In genomic region chr5:28463656-28464055, GRCm38 (mm10) we compare ENCODE assay signal across 9 mouse cellular contexts. TPM values are rescaled to one million over a fixed set of nuclear protein-coding genes. Genes with fewer than 3 reads are reported as not detected.
DNase-seq lines count a peak whose midpoint lies in the region; ATAC-seq lines count a peak whose summit lies in the region.
"Had no signal": no experiment of that assay in that cellular context is flagged by ENCODE, and none has a peak within 500 bp of the region (broad histone marks: within the 10 kb centered on the region; RNA-seq: fewer than 3 reads in every experiment).

No protein-coding gene starts in this region.

- peaks cover 5% of the 10 kb centered on the region for H3K4me1 ChIP-seq in heart, embryonic 16.5 days (ENCODE audit: control insufficient read depth, insufficient read depth, low read length)
- H3K4me1 ChIP-seq in hindbrain, embryonic 15.5 days (replicated peaks) = peaks cover 62% of the 10 kb centered on the region
- peaks cover 61% of the 10 kb centered on the region for H3K4me1 ChIP-seq in limb, embryonic 12.5 days (replicated peaks)
- peaks cover 28% of the 10 kb centered on the region for H3K4me1 ChIP-seq in neural tube, embryonic 14.5 days (ENCODE audit: control insufficient read depth, insufficient read depth, low read length)

- no peak overlapping the region for H3K9ac ChIP-seq in heart, embryonic 16.5 days (ENCODE audit: low read length)
- no peak overlapping the region for H3K9ac ChIP-seq in hindbrain, embryonic 15.5 days
- H3K9ac ChIP-seq in limb, embryonic 12.5 days (replicated peaks) = no peak overlapping the region
- H3K9ac ChIP-seq in neural tube, embryonic 14.5 days (replicated peaks; ENCODE audit: low read depth, low read length) = no peak overlapping the region

- H3K4me3 ChIP-seq in heart, embryonic 16.5 days (ENCODE audit: low read length) = peak overlapping the region; percentile 55; the same call in 1 of the 2 replicates
- peak overlapping the region; percentile 54 for H3K4me3 ChIP-seq in hindbrain, embryonic 15.5 days
- peak overlapping the region; percentile 54; the same call in 1 of the 2 replicates for H3K4me3 ChIP-seq in limb, embryonic 12.5 days (replicated peaks)
- 0 out of 2 replicates have a peak overlapping the region, but pooled peaks have one; percentile 49 for H3K4me3 ChIP-seq in neural tube, embryonic 14.5 days (ENCODE audit: low read depth, low read length)

- intact Hi-C loops in heart, postnatal 36 days (cut with DNase I) = no loop called here

- no peak overlapping the region for H3K4me2 ChIP-seq in heart, embryonic 16.5 days (ENCODE audit: low read depth, low read length)
- peak overlapping the region; percentile 99 for H3K4me2 ChIP-seq in hindbrain, embryonic 15.5 days
- peak overlapping the region; percentile 93; the same call in 1 of the 2 replicates for H3K4me2 ChIP-seq in limb, embryonic 12.5 days
- H3K4me2 ChIP-seq in neural tube, embryonic 14.5 days (ENCODE audit: low read depth, low read length) = peak overlapping the region; percentile 81

- DNase-seq in heart, postnatal 36 days = no peak
- no peak for DNase-seq in left cerebral cortex, adult 11 months (ENCODE audit: low spot score)
- no peak for DNase-seq in right cerebral cortex, adult 18-20 months
- no peak for DNase-seq in adrenal gland, adult 2 months

- H3K27ac ChIP-seq in heart, embryonic 16.5 days (ENCODE audit: low read length) = no peak overlapping the region
- no peak overlapping the region for H3K27ac ChIP-seq in hindbrain, embryonic 15.5 days (replicated peaks)
- no peak overlapping the region for H3K27ac ChIP-seq in limb, embryonic 12.5 days
- no peak overlapping the region for H3K27ac ChIP-seq in neural tube, embryonic 14.5 days (ENCODE audit: low read depth, low read length)

- H3K27me3 ChIP-seq in heart, embryonic 16.5 days (ENCODE audit: control insufficient read depth, insufficient read depth, low read length) = peaks cover 100% of the 10 kb centered on the region
- H3K27me3 ChIP-seq in hindbrain, embryonic 15.5 days = peaks cover 83% of the 10 kb centered on the region
- H3K27me3 ChIP-seq in limb, embryonic 12.5 days = peaks cover 100% of the 10 kb centered on the region
- H3K27me3 ChIP-seq in neural tube, embryonic 14.5 days (ENCODE audit: control insufficient read depth, insufficient read depth, low read length) = peaks cover 94% of the 10 kb centered on the region

- 5% methylated on average over 10 of the region's 10 CpGs for WGBS in heart, embryonic 16.5 days
- WGBS in hindbrain, embryonic 15.5 days = 3% methylated on average over 10 of the region's 10 CpGs
- 2% methylated on average over 10 of the region's 10 CpGs for WGBS in limb, embryonic 12.5 days
- 1% methylated on average over 10 of the region's 10 CpGs for WGBS in neural tube, embryonic 14.5 days

- no peak for ATAC-seq in heart, embryonic 16.5 days (replicated peaks; ENCODE audit: extremely low read depth, insufficient read depth, low FRiP score)
- ATAC-seq in hindbrain, embryonic 15.5 days (ENCODE audit: low FRiP score, low read depth) = no peak
- no peak for ATAC-seq in limb, embryonic 12.5 days (ENCODE audit: insufficient number of reproducible peaks, insufficient read depth, low FRiP score, low TSS enrichment, low read depth)
- ATAC-seq in neural tube, embryonic 14.5 days (ENCODE audit: low read depth) = no peak

- H3K9me3 ChIP-seq in heart, embryonic 16.5 days (replicated peaks; ENCODE audit: control insufficient read depth, low read length) = no peaks in the 10 kb centered on the region
- no peaks in the 10 kb centered on the region for H3K9me3 ChIP-seq in hindbrain, embryonic 15.5 days
- no peaks in the 10 kb centered on the region for H3K9me3 ChIP-seq in limb, embryonic 12.5 days
- no peaks in the 10 kb centered on the region for H3K9me3 ChIP-seq in neural tube, embryonic 14.5 days (ENCODE audit: control insufficient read depth, low read length)

- H3K36me3 ChIP-seq in heart, embryonic 16.5 days (ENCODE audit: control insufficient read depth, insufficient read depth) = no peaks in the 10 kb centered on the region
- H3K36me3 ChIP-seq in hindbrain, embryonic 15.5 days = no peaks in the 10 kb centered on the region
- no peaks in the 10 kb centered on the region for H3K36me3 ChIP-seq in limb, embryonic 12.5 days
- no peaks in the 10 kb centered on the region for H3K36me3 ChIP-seq in neural tube, embryonic 14.5 days (ENCODE audit: control insufficient read depth, insufficient read depth, low read length)

RNA-seq across cellular contexts. Expression of gene Shh, which starts 3.4 kb away (rescaled TPM):
- 0.14 and 0.82 TPM in 2 replicates for polyA plus RNA-seq in heart, embryonic 16.5 days (2015; fragmentation: Nextera tagmentation; extraction: Ambion mirVana)
- not detected for total RNA-seq in heart, postnatal 36 days (2021)
- polyA plus RNA-seq in hindbrain, embryonic 15.5 days (2015; fragmentation: Nextera tagmentation; extraction: Ambion mirVana) = 1.5 and 2.0 TPM in 2 replicates
- 0.08 and 0.09 TPM in 2 replicates for polyA plus RNA-seq in limb, embryonic 12.5 days (2016; fragmentation: Nextera tagmentation; extraction: Ambion mirVana)
- 0.68 and 0.86 TPM in 2 replicates for polyA plus RNA-seq in neural tube, embryonic 14.5 days (2014; fragmentation: Nextera tagmentation; extraction: Ambion mirVana)
- 10 to 100 TPM; 10.4 to 19.4 TPM for total RNA-seq in adrenal gland, adult 2 months (2021)
- 33.1 and 55.6 TPM in 2 replicates for polyA plus RNA-seq in adrenal gland, adult 2 months (2012; rRNA removed)
- total RNA-seq: monocyte, adult 5-6 weeks had no signal

Comparison
In these comparisons a context has a peak if more than half of its experiments do, and no peak if none do; other contexts are left out.
1. RNA of gene Shh, which starts 3.4 kb away (polyA plus RNA-seq): 33.1 to 55.6 TPM in adrenal gland, adult 2 months; 1.5 to 2.0 TPM in hindbrain, embryonic 15.5 days, 0.68 to 0.86 TPM in neural tube, embryonic 14.5 days, 0.14 to 0.82 TPM in heart, embryonic 16.5 days and 0.08 to 0.09 TPM in limb, embryonic 12.5 days; every median in the first group is over 10 times any median in the second.
2. Peak in every context shown above with its lines, with median percentiles within 50 percentile points of each other: H3K4me3 ChIP-seq.